Mouse (Mus musculus): ENCODE results near the gene Ranbp17. TPM values are rescaled to one million over a fixed set of nuclear protein-coding genes. Genes with fewer than 3 reads are reported as not detected.

Ranbp17 gene
- polyA plus RNA-seq, 1 experiment, result not detected

GRCm38 (mm10) chr11:33180701-33181116 lies 332.8 kb downstream of the Ranbp17 start:
- no peak overlapping the region for H3K4me3 ChIP-seq (ENCODE audit: insufficient read depth, low read depth, low read length)
- no peak overlapping the region for H3K27ac ChIP-seq (ENCODE audit: insufficient read depth, low read depth, low read length)
- 17% methylated on average over 18 of the region's 18 CpGs for WGBS
- H3K4me1 ChIP-seq (ENCODE audit: control insufficient read depth, insufficient read depth, low read length), result no peaks in the 10 kb centered on the region
- TF ChIP-seq POLR2A (IDR thresholded peaks at IDR 0.05; ENCODE audit: insufficient read depth, low read depth, low read length) (no peak), CTCF (IDR thresholded peaks at IDR 0.05; ENCODE audit: insufficient read depth, low read depth, low read length) (no peak)

GRCm38 (mm10) chr11:33179802-33180201 lies 333.7 kb downstream of the Ranbp17 start:
- WGBS, result 80% methylated on average over 1 of the region's 1 CpGs
- TF ChIP-seq CTCF (IDR thresholded peaks at IDR 0.05; ENCODE audit: insufficient read depth, low read depth, low read length) (no peak), POLR2A (IDR thresholded peaks at IDR 0.05; ENCODE audit: insufficient read depth, low read depth, low read length) (no peak)
- Histone ChIP-seq H3K4me3 (ENCODE audit: insufficient read depth, low read depth, low read length) (no peak overlapping the region), H3K4me1 (ENCODE audit: control insufficient read depth, insufficient read depth, low read length) (no peaks in the 10 kb centered on the region), H3K27ac (ENCODE audit: insufficient read depth, low read depth, low read length) (no peak overlapping the region)

GRCm38 (mm10) chr11:33176525-33177245 lies 336.9 kb downstream of the Ranbp17 start:
- Histone ChIP-seq H3K4me3 (ENCODE audit: insufficient read depth, low read depth, low read length) (no peak overlapping the region), H3K4me1 (ENCODE audit: control insufficient read depth, insufficient read depth, low read length) (no peaks in the 10 kb centered on the region), H3K27ac (ENCODE audit: insufficient read depth, low read depth, low read length) (no peak overlapping the region)
- WGBS, result 35% methylated on average over 20 of the region's 20 CpGs
- TF ChIP-seq POLR2A (IDR thresholded peaks at IDR 0.05; ENCODE audit: insufficient read depth, low read depth, low read length), result no peak
- peak; percentile 50; the same call in 1 of the 2 replicates for TF ChIP-seq CTCF (IDR thresholded peaks at IDR 0.05; ENCODE audit: insufficient read depth, low read depth, low read length)

GRCm38 (mm10) chr11:33175768-33176167 lies 337.8 kb downstream of the Ranbp17 start:
- 85% methylated on average over 3 of the region's 3 CpGs for WGBS
- H3K27ac ChIP-seq (ENCODE audit: insufficient read depth, low read depth, low read length), result no peak overlapping the region
- H3K4me3 ChIP-seq (ENCODE audit: insufficient read depth, low read depth, low read length), result no peak overlapping the region
- no peaks in the 10 kb centered on the region for H3K4me1 ChIP-seq (ENCODE audit: control insufficient read depth, insufficient read depth, low read length)
- no peak for TF ChIP-seq POLR2A (IDR thresholded peaks at IDR 0.05; ENCODE audit: insufficient read depth, low read depth, low read length)
- no peak for TF ChIP-seq CTCF (IDR thresholded peaks at IDR 0.05; ENCODE audit: insufficient read depth, low read depth, low read length)

GRCm38 (mm10) chr11:33170489-33170888 lies 343.1 kb downstream of the Ranbp17 start:
- no peaks in the 10 kb centered on the region for H3K4me1 ChIP-seq (ENCODE audit: control insufficient read depth, insufficient read depth, low read length)
- no peak overlapping the region for H3K27ac ChIP-seq (ENCODE audit: insufficient read depth, low read depth, low read length)
- no peak overlapping the region for H3K4me3 ChIP-seq (ENCODE audit: insufficient read depth, low read depth, low read length)
- 24% methylated on average over 9 of the region's 9 CpGs for WGBS
- TF ChIP-seq POLR2A (IDR thresholded peaks at IDR 0.05; ENCODE audit: insufficient read depth, low read depth, low read length) (no peak), CTCF (IDR thresholded peaks at IDR 0.05; ENCODE audit: insufficient read depth, low read depth, low read length) (no peak)

- H3K4me1 ChIP-seq (ENCODE audit: control insufficient read depth, insufficient read depth, low read length), result no peaks in the 10 kb centered on the region
- 4% methylated on average over 49 of the region's 49 CpGs for WGBS
- peak within 1 kb of the TSS; percentile 91 for H3K27ac ChIP-seq (ENCODE audit: insufficient read depth, low read depth, low read length)
- peak within 1 kb of the TSS; percentile 85 for H3K4me3 ChIP-seq (ENCODE audit: insufficient read depth, low read depth, low read length)
- TF ChIP-seq POLR2A (IDR thresholded peaks at IDR 0.05; ENCODE audit: insufficient read depth, low read depth, low read length) (peak; percentile 67), CTCF (IDR thresholded peaks at IDR 0.05; ENCODE audit: insufficient read depth, low read depth, low read length) (no peak)
These were observed 350.5 kb downstream of the Ranbp17 start, which contains the start of gene Npm1 for GRCm38 (mm10) chr11:33162998-33163506. Gene Npm1, minus strand, starts transcription at chr11:33163206.

GRCm38 (mm10) chr11:33162211-33162997 lies 351.1 kb downstream of the Ranbp17 start:
- Histone ChIP-seq H3K4me1 (ENCODE audit: control insufficient read depth, insufficient read depth, low read length) (no peaks in the 10 kb centered on the region), H3K4me3 (ENCODE audit: insufficient read depth, low read depth, low read length) (peak overlapping the region; percentile 85), H3K27ac (ENCODE audit: insufficient read depth, low read depth, low read length) (peak overlapping the region; percentile 24; the same call in 1 of the 2 replicates)
- TF ChIP-seq POLR2A (IDR thresholded peaks at IDR 0.05; ENCODE audit: insufficient read depth, low read depth, low read length) (no peak), CTCF (IDR thresholded peaks at IDR 0.05; ENCODE audit: insufficient read depth, low read depth, low read length) (no peak)
- WGBS, result 2% methylated on average over 52 of the region's 53 CpGs

Other genes starting within 250 kb of the Ranbp17 start
- gene Gm12117, start 237.0 kb downstream of the Ranbp17 start, polyA plus RNA-seq (2012; ENCODE audit: insufficient read depth, insufficient read length, low replicate concordance, missing spikeins), result not detected in 2 replicates
- not detected in 2 replicates for gene Gabrp, start 65.2 kb upstream of the Ranbp17 start, polyA plus RNA-seq (2012; ENCODE audit: insufficient read depth, insufficient read length, low replicate concordance, missing spikeins)
- gene D130052B06Rik, start 85.6 kb upstream of the Ranbp17 start, polyA plus RNA-seq (2012; ENCODE audit: insufficient read depth, insufficient read length, low replicate concordance, missing spikeins), result not detected in 2 replicates